Mouse (Mus musculus): ENCODE measurements around the gene Bicdl2. TPM values are rescaled to one million over a fixed set of nuclear protein-coding genes. Genes with fewer than 3 reads are reported as not detected.

The Bicdl2 gene
- total and polyA plus RNA-seq, 2 experiments from 2014 or later, result 0.10 TPM; not detected in 1

DNA sequence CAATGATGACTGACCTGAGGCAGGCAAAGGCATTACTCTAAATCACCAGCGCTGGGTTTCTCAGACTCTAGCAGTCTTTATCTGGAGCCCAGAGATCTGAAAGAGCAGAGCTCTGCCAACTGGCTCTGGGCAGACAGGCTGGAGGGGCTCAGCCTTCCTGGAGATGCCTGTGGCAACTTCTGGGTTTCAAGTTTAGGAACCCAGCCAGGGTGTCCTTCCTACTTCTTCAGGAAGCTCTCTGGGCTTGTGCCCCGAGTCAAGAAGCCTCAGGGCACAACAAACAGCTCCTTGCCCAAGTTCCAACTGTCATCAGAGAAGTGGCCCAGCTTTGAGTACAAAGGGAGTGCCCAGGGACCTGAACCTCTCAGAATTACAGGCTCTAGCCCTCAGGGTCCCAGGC lies 5.9 kb upstream of the Bicdl2 start:
- WGBS, result 63% methylated on average over 2 of the region's 2 CpGs
- Histone ChIP-seq H3K27me3 (ENCODE audit: insufficient read depth, low read length) (peaks cover 2% of the 10 kb centered on the region), H3K9me3 (ENCODE audit: low read length) (no peaks in the 10 kb centered on the region), H3K36me3 (ENCODE audit: insufficient read depth, low read length) (no peaks in the 10 kb centered on the region), H3K4me1 (ENCODE audit: insufficient read depth, low read length) (no peaks in the 10 kb centered on the region), H3K4me3 (ENCODE audit: low read depth, low read length) (no peak overlapping the region), H3K9ac (replicated peaks; ENCODE audit: low read length, poor library complexity, severe bottlenecking) (no peak overlapping the region), H3K27ac (ENCODE audit: low read depth, low read length) (no peak overlapping the region), H3K4me2 (ENCODE audit: low read depth, low read length, poor library complexity, severe bottlenecking) (no peak overlapping the region)
- DNase-seq (ENCODE audit: low spot score) (no peak), ATAC-seq (ENCODE audit: low FRiP score) (no peak)
- no peak for TF ChIP-seq CTCF (IDR thresholded peaks at IDR 0.05)

DNA sequence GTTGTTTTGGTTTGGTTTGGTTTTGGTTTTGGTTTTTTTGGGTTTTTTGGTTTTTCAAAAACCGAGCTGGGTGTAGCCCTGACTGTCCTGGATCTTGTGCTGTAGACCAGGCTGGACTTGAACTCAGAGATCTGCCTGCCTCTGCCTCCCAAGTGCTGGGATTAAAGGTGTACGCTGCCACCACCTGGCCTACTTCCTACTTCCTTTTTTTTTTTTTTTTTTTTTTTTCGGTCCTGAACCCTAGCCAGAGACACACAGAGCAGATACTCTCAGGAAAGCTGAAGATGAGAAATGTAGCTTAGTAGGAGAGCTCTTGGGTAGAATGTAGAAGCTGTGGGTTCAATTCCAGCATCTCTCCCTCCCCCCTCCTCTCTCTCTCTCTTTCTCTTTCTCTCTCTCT lies 1.9 kb upstream of the Bicdl2 start:
- H3K36me3 ChIP-seq (ENCODE audit: insufficient read depth, low read length), result no peaks in the 10 kb centered on the region
- H3K27me3 ChIP-seq (ENCODE audit: insufficient read depth, low read length), result peaks cover 32% of the 10 kb centered on the region
- H3K9ac ChIP-seq (replicated peaks; ENCODE audit: low read length, poor library complexity, severe bottlenecking), result no peak overlapping the region
- ATAC-seq (ENCODE audit: low FRiP score) (no peak), DNase-seq (ENCODE audit: low spot score) (no peak)
- TF ChIP-seq CTCF (IDR thresholded peaks at IDR 0.05), result no peak
- H3K9me3 ChIP-seq (ENCODE audit: low read length), result no peaks in the 10 kb centered on the region
- WGBS, result 87% methylated on average over 3 of the region's 3 CpGs
- H3K4me2 ChIP-seq (ENCODE audit: low read depth, low read length, poor library complexity, severe bottlenecking), result no peak overlapping the region
- no peak overlapping the region for H3K4me3 ChIP-seq (ENCODE audit: low read depth, low read length)
- H3K27ac ChIP-seq (ENCODE audit: low read depth, low read length), result no peak overlapping the region
- H3K4me1 ChIP-seq (ENCODE audit: insufficient read depth, low read length), result no peaks in the 10 kb centered on the region

DNA sequence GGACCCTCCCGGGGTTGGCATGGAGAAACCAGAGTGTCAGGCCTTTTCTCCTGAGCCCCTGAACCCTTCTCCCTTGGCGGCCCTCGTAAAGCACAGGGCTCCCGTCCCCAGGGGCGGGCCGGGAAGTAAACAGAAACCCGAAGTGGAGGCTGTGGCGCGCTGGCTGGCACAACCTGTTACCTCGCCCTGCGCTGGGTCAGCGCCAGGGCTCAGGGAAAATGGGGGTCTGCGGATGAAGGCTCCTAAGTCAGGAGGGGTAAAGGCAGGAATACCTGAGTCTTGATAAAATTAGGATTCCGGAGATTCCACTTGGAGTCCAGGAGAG lies 532 bp downstream of the Bicdl2 start:
- Histone ChIP-seq H3K27me3 (ENCODE audit: insufficient read depth, low read length) (peaks cover 32% of the 10 kb centered on the region), H3K9me3 (ENCODE audit: low read length) (no peaks in the 10 kb centered on the region), H3K4me2 (ENCODE audit: low read depth, low read length, poor library complexity, severe bottlenecking) (peak overlapping the region; percentile 18), H3K4me1 (ENCODE audit: insufficient read depth, low read length) (no peaks in the 10 kb centered on the region), H3K4me3 (ENCODE audit: low read depth, low read length) (peak overlapping the region; percentile 10; the same call in 1 of the 2 replicates), H3K9ac (replicated peaks; ENCODE audit: low read length, poor library complexity, severe bottlenecking) (no peak overlapping the region), H3K27ac (ENCODE audit: low read depth, low read length) (no peak overlapping the region), H3K36me3 (ENCODE audit: insufficient read depth, low read length) (no peaks in the 10 kb centered on the region)
- WGBS, result 5% methylated on average over 14 of the region's 14 CpGs
- ATAC-seq (ENCODE audit: low FRiP score), result no peak
- DNase-seq (ENCODE audit: low spot score), result no peak
- no peak for TF ChIP-seq CTCF (IDR thresholded peaks at IDR 0.05)

DNA sequence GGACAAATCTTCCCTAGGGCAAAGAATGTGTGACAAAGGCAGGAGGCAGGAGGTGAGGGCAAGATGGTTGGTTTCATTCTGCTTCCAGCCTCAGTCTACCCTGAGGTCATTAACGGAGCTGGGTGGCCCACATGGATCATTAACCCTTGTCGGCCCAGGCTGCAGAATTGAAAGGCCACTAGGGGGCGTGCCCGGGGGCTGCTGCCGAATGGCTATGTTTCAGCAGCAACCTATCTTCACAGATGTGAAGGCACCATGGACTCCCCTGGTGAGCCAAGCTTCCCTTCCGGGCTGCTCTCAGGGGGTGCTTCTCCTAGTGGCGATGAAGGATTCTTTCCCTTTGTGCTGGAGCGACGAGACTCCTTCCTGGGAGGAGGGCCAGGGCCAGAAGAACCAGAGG lies 1.2 kb downstream of the Bicdl2 start:
- Histone ChIP-seq H3K4me3 (ENCODE audit: low read depth, low read length) (no peak overlapping the region), H3K4me1 (ENCODE audit: insufficient read depth, low read length) (no peaks in the 10 kb centered on the region), H3K27ac (ENCODE audit: low read depth, low read length) (no peak overlapping the region), H3K4me2 (ENCODE audit: low read depth, low read length, poor library complexity, severe bottlenecking) (no peak overlapping the region), H3K9ac (replicated peaks; ENCODE audit: low read length, poor library complexity, severe bottlenecking) (no peak overlapping the region), H3K27me3 (ENCODE audit: insufficient read depth, low read length) (peaks cover 32% of the 10 kb centered on the region), H3K9me3 (ENCODE audit: low read length) (no peaks in the 10 kb centered on the region), H3K36me3 (ENCODE audit: insufficient read depth, low read length) (peaks cover 2% of the 10 kb centered on the region)
- 1% methylated on average over 9 of the region's 9 CpGs for WGBS
- ATAC-seq (ENCODE audit: low FRiP score) (no peak), DNase-seq (ENCODE audit: low spot score) (no peak)
- peak; percentile 47 for TF ChIP-seq CTCF (IDR thresholded peaks at IDR 0.05)

DNA sequence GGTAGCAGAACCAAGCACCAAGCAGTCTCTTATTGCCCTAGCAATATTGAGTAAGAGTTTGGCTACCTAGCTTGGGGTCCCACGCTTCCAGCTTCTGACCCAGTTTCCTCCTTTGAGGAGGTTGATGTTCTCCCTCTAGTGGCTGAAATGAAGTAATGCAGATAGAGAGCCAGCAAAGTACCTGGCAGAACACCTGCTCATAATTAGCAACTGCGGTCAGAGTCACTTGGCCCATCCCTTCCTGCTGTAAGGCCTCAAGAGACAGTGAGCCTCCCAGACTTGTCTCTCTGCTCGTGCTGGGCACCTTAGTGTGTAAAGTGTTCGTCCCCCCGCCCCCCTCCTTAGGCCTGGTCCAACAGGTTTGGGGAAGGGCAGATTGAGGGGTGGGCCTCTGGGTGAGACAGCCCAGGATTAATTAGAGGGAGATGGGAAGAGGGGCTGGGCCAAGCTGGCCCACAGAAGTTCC lies 4.3 kb downstream of the Bicdl2 start:
- H3K36me3 ChIP-seq (ENCODE audit: insufficient read depth, low read length), result peaks cover 24% of the 10 kb centered on the region
- peak; percentile 71 for DNase-seq (ENCODE audit: low spot score)
- ATAC-seq (ENCODE audit: low FRiP score), result peak; percentile 24
- peaks cover 28% of the 10 kb centered on the region for H3K27me3 ChIP-seq (ENCODE audit: insufficient read depth, low read length)
- no peak overlapping the region for H3K4me3 ChIP-seq (ENCODE audit: low read depth, low read length)
- no peaks in the 10 kb centered on the region for H3K9me3 ChIP-seq (ENCODE audit: low read length)
- H3K4me2 ChIP-seq (ENCODE audit: low read depth, low read length, poor library complexity, severe bottlenecking), result no peak overlapping the region
- H3K4me1 ChIP-seq (ENCODE audit: insufficient read depth, low read length), result no peaks in the 10 kb centered on the region
- TF ChIP-seq CTCF (IDR thresholded peaks at IDR 0.05), result peak; percentile 86
- no peak overlapping the region for H3K27ac ChIP-seq (ENCODE audit: low read depth, low read length)
- H3K9ac ChIP-seq (replicated peaks; ENCODE audit: low read length, poor library complexity, severe bottlenecking), result no peak overlapping the region
- 18% methylated on average over 5 of the region's 5 CpGs for WGBS

DNA sequence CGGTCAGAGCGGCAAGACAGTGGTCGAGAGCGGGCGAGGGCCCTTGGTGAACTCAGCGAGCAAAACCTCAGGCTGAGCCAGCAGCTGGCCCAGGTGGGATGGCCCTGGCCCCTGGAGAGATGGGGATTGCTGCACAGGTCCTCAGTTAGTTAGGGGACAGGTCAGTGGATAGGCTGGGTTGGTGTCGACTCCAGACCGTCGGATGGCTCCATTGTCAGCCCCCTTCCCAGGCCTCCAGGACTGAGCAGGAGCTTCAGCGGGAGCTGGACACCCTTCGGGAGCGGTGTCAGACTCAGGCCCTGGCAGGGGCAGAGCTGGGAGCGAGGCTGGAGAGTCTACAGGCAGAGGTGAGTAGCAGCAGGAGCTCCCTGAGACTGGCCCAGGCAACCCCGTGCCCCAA lies 5.2 kb downstream of the Bicdl2 start:
- no peak overlapping the region for H3K4me3 ChIP-seq (ENCODE audit: low read depth, low read length)
- H3K9ac ChIP-seq (replicated peaks; ENCODE audit: low read length, poor library complexity, severe bottlenecking), result no peak overlapping the region
- peaks cover 28% of the 10 kb centered on the region for H3K36me3 ChIP-seq (ENCODE audit: insufficient read depth, low read length)
- H3K4me1 ChIP-seq (ENCODE audit: insufficient read depth, low read length), result no peaks in the 10 kb centered on the region
- H3K4me2 ChIP-seq (ENCODE audit: low read depth, low read length, poor library complexity, severe bottlenecking), result no peak overlapping the region
- ATAC-seq (ENCODE audit: low FRiP score) (no peak), DNase-seq (ENCODE audit: low spot score) (no peak)
- no peak for TF ChIP-seq CTCF (IDR thresholded peaks at IDR 0.05)
- no peaks in the 10 kb centered on the region for H3K9me3 ChIP-seq (ENCODE audit: low read length)
- H3K27ac ChIP-seq (ENCODE audit: low read depth, low read length), result no peak overlapping the region
- peaks cover 19% of the 10 kb centered on the region for H3K27me3 ChIP-seq (ENCODE audit: insufficient read depth, low read length)
- WGBS, result 82% methylated on average over 14 of the region's 14 CpGs

All from midbrain, postnatal 0 days (tissue).